Mouse (Mus musculus): ENCODE measurements around the gene Hadhb. TPM values are rescaled to one million over a fixed set of nuclear protein-coding genes. Genes with fewer than 3 reads are reported as not detected.

Hadhb gene
- polyA plus RNA-seq (2021), result 273 TPM

DNA sequence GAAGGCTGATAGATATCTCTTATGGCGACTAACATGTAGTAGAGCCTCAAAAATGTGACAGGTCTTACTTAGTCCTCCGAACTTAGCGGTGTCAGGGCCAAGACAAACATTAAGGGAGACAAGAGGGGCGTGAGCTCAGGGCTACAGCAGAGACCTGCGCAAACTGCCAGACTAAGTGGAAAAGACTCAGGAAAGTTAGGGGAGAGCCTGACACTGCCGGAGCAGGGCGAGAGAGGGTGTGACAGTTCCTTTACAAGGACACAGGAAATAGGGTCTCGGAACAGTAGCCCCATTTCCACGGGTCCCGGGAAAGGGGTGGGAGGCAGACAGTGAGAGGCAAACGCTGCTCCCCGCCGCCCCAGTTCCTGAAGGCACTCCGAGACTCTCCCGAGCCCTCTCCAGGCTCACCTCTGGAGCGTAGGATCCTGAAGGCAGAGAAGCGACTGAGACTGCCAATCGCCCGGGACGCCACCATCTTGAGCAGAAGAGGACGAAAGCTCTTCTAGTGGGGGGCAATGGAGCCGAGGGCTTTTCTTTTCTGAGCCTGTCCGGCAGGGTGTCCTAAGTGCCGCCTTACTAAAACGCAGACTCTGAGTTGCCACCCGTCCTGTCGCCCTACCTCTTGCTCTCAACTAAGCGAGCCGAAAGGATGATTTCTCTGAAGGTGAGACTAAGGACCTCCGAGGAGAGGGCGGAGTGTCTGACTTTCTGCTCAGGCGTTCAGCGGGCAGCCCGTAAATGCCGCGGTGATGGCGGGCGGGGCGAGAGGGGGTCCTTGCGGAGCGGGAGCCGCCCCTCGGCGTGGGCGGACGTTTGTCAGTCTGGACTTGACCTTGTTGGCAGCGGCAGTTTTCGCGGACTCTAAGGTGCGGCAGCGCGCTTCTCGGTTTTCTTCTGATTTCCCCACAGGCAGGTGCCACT is at the start of gene Hadhb, which contains the start of gene Hadha:
Gene Hadhb (plus strand): TSS at position 775 of the 921 bp plus-strand sequence.
Gene Hadha (minus strand): TSS at position 689 of the 921 bp plus-strand sequence.
- peak; percentile 85 for ATAC-seq
- POLR2A ChIA-PET, result no interaction called here

GRCm38 (mm10) chr5:30105668-30106300 is 49.3 kb upstream of the Hadhb start, which contains the start of gene 3110082J24Rik:
Gene 3110082J24Rik, minus strand, starts transcription at chr5:30106086.
- in situ Hi-C loops (cut with MboI; ENCODE audit: low pct_unique_long_range_greater_than_20kb), result no loop called here
- ChIA-PET POLR2A (no interaction called here), CTCF (no interaction called here)
- TF ChIP-seq CTCF (IDR thresholded peaks at IDR 0.05), result no peak
- DNase-seq (ENCODE audit: low read depth, low spot score), result no peak
- H3K27me3 ChIP-seq, result peaks cover 13% of the 10 kb centered on the region
- ATAC-seq, result no peak

More for the DNA sequence above, at the start of gene Hadhb, which contains the start of gene Hadha:
- in situ Hi-C loops (cut with MboI; ENCODE audit: low pct_unique_long_range_greater_than_20kb), result no loop called here
- H3K27me3 ChIP-seq, result no peaks in the 10 kb centered on the region
- CTCF ChIA-PET, result no interaction called here
- DNase-seq (ENCODE audit: low read depth, low spot score), result peak; percentile 66
- TF ChIP-seq CTCF (IDR thresholded peaks at IDR 0.05), result no peak

DNA sequence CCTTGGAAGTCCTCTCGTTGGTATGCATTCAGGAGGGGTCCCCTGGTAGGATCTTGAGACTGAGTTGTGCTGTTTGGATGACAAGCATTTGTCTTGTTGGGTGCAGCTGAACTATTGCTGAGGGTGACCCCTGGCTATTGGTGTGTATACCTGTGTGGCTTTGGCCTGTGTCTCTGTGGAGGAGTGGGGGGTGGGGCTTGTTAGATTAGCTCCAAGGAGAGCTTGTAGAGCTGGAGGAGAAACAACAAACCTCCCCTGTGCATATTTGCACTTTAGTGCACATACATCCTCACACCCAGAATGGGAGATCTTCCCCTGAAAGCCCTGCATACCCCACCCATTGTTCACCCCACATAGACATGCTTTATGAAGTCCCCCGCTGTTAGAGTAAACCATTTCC is 48.3 kb upstream of the Hadhb start:
- ChIA-PET POLR2A (no interaction called here), CTCF (interaction anchor here (2.2 kb wide), 1 partner anchor 19 kb away, joined by 7 read pairs; no protein-coding TSS in a partner anchor)
- ATAC-seq, result no peak
- DNase-seq (ENCODE audit: low read depth, low spot score), result no peak
- in situ Hi-C loops (cut with MboI; ENCODE audit: low pct_unique_long_range_greater_than_20kb), result no loop called here
- TF ChIP-seq CTCF (IDR thresholded peaks at IDR 0.05), result no peak
- H3K27me3 ChIP-seq, result peaks cover 13% of the 10 kb centered on the region

DNA sequence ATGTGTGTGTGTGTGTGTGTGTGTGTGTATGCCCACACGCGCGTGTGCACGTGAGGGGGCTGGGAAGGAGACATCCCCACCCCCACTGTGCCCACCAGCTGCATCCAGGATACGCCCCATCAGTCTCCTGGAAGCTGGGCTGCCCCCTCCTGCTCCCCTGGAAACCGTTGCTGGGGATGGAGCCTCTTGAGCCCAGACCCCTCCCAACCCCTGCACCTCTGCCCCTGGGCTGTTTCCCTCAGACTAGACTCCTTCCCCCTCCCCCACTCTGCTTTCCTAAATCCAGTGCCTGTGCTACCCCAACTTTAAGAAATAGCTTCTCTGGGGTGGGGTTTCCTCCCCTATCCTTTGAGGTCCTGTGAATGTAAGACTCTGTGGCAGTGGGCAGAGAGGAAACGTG is 47.9 kb upstream of the Hadhb start:
- ChIA-PET POLR2A (no interaction called here), CTCF (interaction anchor here (2.2 kb wide), 1 partner anchor 18 kb away, joined by 7 read pairs; no protein-coding TSS in a partner anchor)
- in situ Hi-C loops (cut with MboI; ENCODE audit: low pct_unique_long_range_greater_than_20kb), result no loop called here
- TF ChIP-seq CTCF (IDR thresholded peaks at IDR 0.05), result no peak
- no peak for ATAC-seq
- DNase-seq (ENCODE audit: low read depth, low spot score), result no peak
- H3K27me3 ChIP-seq, result peaks cover 13% of the 10 kb centered on the region

DNA sequence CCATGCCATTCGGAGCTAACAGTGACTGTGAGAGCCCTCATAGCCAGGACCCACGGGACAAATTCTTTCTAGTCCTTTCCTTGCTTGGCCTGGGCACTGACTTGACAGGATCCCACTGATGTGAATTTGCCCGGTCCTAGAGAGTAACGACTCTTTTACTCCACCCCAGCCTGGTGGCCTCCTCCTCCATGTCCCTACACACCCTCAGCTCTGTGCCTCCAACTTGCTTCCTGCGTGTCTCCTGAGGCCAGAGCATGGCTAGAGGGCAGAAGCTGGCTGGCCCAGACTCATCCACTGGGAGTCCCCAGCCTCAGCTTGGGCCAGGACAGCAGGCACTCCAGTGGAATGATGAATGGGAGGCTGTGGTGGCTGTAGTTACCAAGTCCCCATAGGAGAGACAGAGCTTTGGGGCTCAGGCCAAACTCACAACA is 47.4 kb upstream of the Hadhb start:
- CTCF ChIA-PET, result interaction anchor here (2.2 kb wide), 1 partner anchor 18 kb away, joined by 7 read pairs; no protein-coding TSS in a partner anchor
- peaks cover 13% of the 10 kb centered on the region for H3K27me3 ChIP-seq
- DNase-seq (ENCODE audit: low read depth, low spot score), result no peak
- ATAC-seq, result no peak
- POLR2A ChIA-PET, result no interaction called here
- in situ Hi-C loops (cut with MboI; ENCODE audit: low pct_unique_long_range_greater_than_20kb), result no loop called here
- no peak for TF ChIP-seq CTCF (IDR thresholded peaks at IDR 0.05)

- H3K27me3 ChIP-seq, result peaks cover 13% of the 10 kb centered on the region
- no peak for DNase-seq (ENCODE audit: low read depth, low spot score)
- ChIA-PET POLR2A (no interaction called here), CTCF (interaction anchor here (2.2 kb wide), 1 partner anchor 17 kb away, joined by 7 read pairs; no protein-coding TSS in a partner anchor)
- ATAC-seq, result no peak
- in situ Hi-C loops (cut with MboI; ENCODE audit: low pct_unique_long_range_greater_than_20kb), result no loop called here
- TF ChIP-seq CTCF (IDR thresholded peaks at IDR 0.05), result no peak
Measured at GRCm38 (mm10) chr5:30108233-30108632, 46.8 kb upstream of the Hadhb start.

GRCm38 (mm10) chr5:30109899-30110298 is 45.1 kb upstream of the Hadhb start:
- in situ Hi-C loops (cut with MboI; ENCODE audit: low pct_unique_long_range_greater_than_20kb), result loop anchor here (10.0 kb wide), 1 partner anchor 285 kb away; no protein-coding TSS in a partner anchor
- DNase-seq (ENCODE audit: low read depth, low spot score), result no peak
- H3K27me3 ChIP-seq, result peaks cover 5% of the 10 kb centered on the region
- no peak for ATAC-seq
- TF ChIP-seq CTCF (IDR thresholded peaks at IDR 0.05), result no peak
- ChIA-PET POLR2A (no interaction called here), CTCF (no interaction called here)

- no peak for ATAC-seq
- POLR2A ChIA-PET, result no interaction called here
- TF ChIP-seq CTCF (IDR thresholded peaks at IDR 0.05), result no peak
- in situ Hi-C loops (cut with MboI; ENCODE audit: low pct_unique_long_range_greater_than_20kb), result loop anchor here (10.0 kb wide), 1 partner anchor 286 kb away; no protein-coding TSS in a partner anchor
- DNase-seq (ENCODE audit: low read depth, low spot score), result no peak
- CTCF ChIA-PET, result no interaction called here
- H3K27me3 ChIP-seq, result peaks cover 2% of the 10 kb centered on the region
Measured at GRCm38 (mm10) chr5:30110371-30111060, 44.5 kb upstream of the Hadhb start.

GRCm38 (mm10) chr5:30111126-30111525 is 43.9 kb upstream of the Hadhb start:
- CTCF ChIA-PET, result no interaction called here
- DNase-seq (ENCODE audit: low read depth, low spot score) (no peak), ATAC-seq (no peak)
- no peaks in the 10 kb centered on the region for H3K27me3 ChIP-seq
- no peak for TF ChIP-seq CTCF (IDR thresholded peaks at IDR 0.05)
- in situ Hi-C loops (cut with MboI; ENCODE audit: low pct_unique_long_range_greater_than_20kb), result loop anchor here (10.0 kb wide), 1 partner anchor 286 kb away; no protein-coding TSS in a partner anchor
- POLR2A ChIA-PET, result no interaction called here

GRCm38 (mm10) chr5:30111771-30112170 is 43.3 kb upstream of the Hadhb start:
- CTCF ChIA-PET, result no interaction called here
- ATAC-seq (no peak), DNase-seq (ENCODE audit: low read depth, low spot score) (no peak)
- in situ Hi-C loops (cut with MboI; ENCODE audit: low pct_unique_long_range_greater_than_20kb), result loop anchor here (10.0 kb wide), 1 partner anchor 287 kb away; no protein-coding TSS in a partner anchor
- no peaks in the 10 kb centered on the region for H3K27me3 ChIP-seq
- POLR2A ChIA-PET, result no interaction called here
- no peak for TF ChIP-seq CTCF (IDR thresholded peaks at IDR 0.05)

Measured in Patski (cell line).